Mouse (Mus musculus): ENCODE results near the gene Lnx2. TPM values are rescaled to one million over a fixed set of nuclear protein-coding genes. Genes with fewer than 3 reads are reported as not detected.

The Lnx2 gene
- total and polyA plus RNA-seq, 3 experiments: 20.3 to 30.1 (median 22.9) TPM

GRCm38 (mm10) chr5:147125542-147126185, 49.3 kb upstream of the Lnx2 start:
- Histone ChIP-seq H3K9me3 (replicated peaks; ENCODE audit: low read length) (peaks cover 14% of the 10 kb centered on the region), H3K27ac (ENCODE audit: insufficient read depth, low read depth) (no peak overlapping the region), H3K9ac (ENCODE audit: insufficient read depth, low read depth) (no peak overlapping the region), H3K4me3 (replicated peaks in 1 of 3; ENCODE audit: low read depth in 2 of 3, low read length in 2 of 3, poor library complexity in 1 of 3) (no peak overlapping the region), H3K4me2 (ENCODE audit: insufficient read depth, low read depth, poor library complexity, severe bottlenecking) (no peak overlapping the region), H3K36me3 (replicated peaks in 1 of 2; ENCODE audit: control insufficient read depth in 1 of 2, insufficient read depth in 1 of 2, low read length in 1 of 2) (no peaks in the 10 kb centered on the region), H3K79me2 (replicated peaks; ENCODE audit: control insufficient read depth, extremely low read depth, insufficient read depth, poor library complexity, severe bottlenecking) (no peaks in the 10 kb centered on the region), H3K4me1 (ENCODE audit: control insufficient read depth in 1 of 2, insufficient read depth in 2 of 2) (peaks cover 6 to 33% of the 10 kb centered on the region in 2 experiments; a peak in 2 of 4 replicates), H3K27me3 (replicated peaks) (no peaks in the 10 kb centered on the region)
- TF ChIP-seq GABPA (IDR thresholded peaks at IDR 0.05; ENCODE audit: insufficient replicate concordance, low read depth, low read length): no peak
- TF ChIP-seq PAX5 (IDR thresholded peaks at IDR 0.05; ENCODE audit: low read length): no peak
- no peak for TF ChIP-seq MYC (IDR thresholded peaks at IDR 0.05; ENCODE audit: low read depth, low read length)
- TF ChIP-seq POLR2A (IDR thresholded peaks at IDR 0.05; ENCODE audit: low read depth, low read length): no peak
- TF ChIP-seq RCOR1 (conservative IDR thresholded peaks at IDR 0.05; ENCODE audit: low read depth, low read length): no peak
- no peak for TF ChIP-seq KAT2A (IDR thresholded peaks at IDR 0.05; ENCODE audit: insufficient replicate concordance, low read length)
- no peak for TF ChIP-seq RAD21 (IDR thresholded peaks at IDR 0.05; ENCODE audit: low read depth, low read length)
- TF ChIP-seq CTCF (conservative IDR thresholded peaks at IDR 0.05 in 1 of 2, IDR thresholded peaks at IDR 0.05 in 1 of 2; ENCODE audit: low read depth in 2 of 2, low read length in 2 of 2): no peak
- TF ChIP-seq ZNF384 (IDR thresholded peaks at IDR 0.05; ENCODE audit: low read depth, low read length): no peak
- no peak for TF ChIP-seq JUND (conservative IDR thresholded peaks at IDR 0.05; ENCODE audit: low read depth, low read length)
- TF ChIP-seq JUN (IDR thresholded peaks at IDR 0.05; ENCODE audit: insufficient read depth, low read depth, low read length): no peak
- no peak for TF ChIP-seq UBTF (IDR thresholded peaks at IDR 0.05; ENCODE audit: low read depth, low read length)
- no peak for TF ChIP-seq CHD1 (IDR thresholded peaks at IDR 0.05; ENCODE audit: low read depth, low read length)
- TF ChIP-seq POLR2AphosphoS2 (IDR thresholded peaks at IDR 0.05; ENCODE audit: low read depth, low read length): no peak
- no peak for TF ChIP-seq ELF1 (IDR thresholded peaks at IDR 0.05; ENCODE audit: low read depth, low read length)
- no peak for TF ChIP-seq ETS1 (conservative IDR thresholded peaks at IDR 0.05; ENCODE audit: low read depth, low read length)
- in situ Hi-C loops (cut with MboI; ENCODE audit: low pct_ligation_motif_present, low pct_unique_long_range_greater_than_20kb, low sequenced_read_pairs): no loop called here
- DNase-seq (ENCODE audit: extremely low read depth): no peak
- dilution Hi-C loops (cut with MboI; ENCODE audit: extremely low pct_ligation_motif_present, extremely low pct_unique_long_range_greater_than_20kb, low sequenced_read_pairs): no loop called here

- Histone ChIP-seq H3K4me3 (replicated peaks in 1 of 3; ENCODE audit: low read depth in 2 of 3, low read length in 2 of 3, poor library complexity in 1 of 3) (no peak overlapping the region), H3K79me2 (replicated peaks; ENCODE audit: control insufficient read depth, extremely low read depth, insufficient read depth, poor library complexity, severe bottlenecking) (no peaks in the 10 kb centered on the region)
These were observed 48.4 kb upstream of the Lnx2 start for GRCm38 (mm10) chr5:147124794-147125193.

More at GRCm38 (mm10) chr5:147124794-147125193, 48.4 kb upstream of the Lnx2 start:
- Histone ChIP-seq H3K27me3 (replicated peaks) (no peaks in the 10 kb centered on the region), H3K4me1 (ENCODE audit: control insufficient read depth in 1 of 2, insufficient read depth in 2 of 2) (peaks cover 6 to 33% of the 10 kb centered on the region in 2 experiments; a peak in 2 of 4 replicates), H3K27ac (ENCODE audit: insufficient read depth, low read depth) (no peak overlapping the region), H3K9me3 (replicated peaks; ENCODE audit: low read length) (peaks cover 15% of the 10 kb centered on the region), H3K4me2 (ENCODE audit: insufficient read depth, low read depth, poor library complexity, severe bottlenecking) (peak overlapping the region; percentile 34; the same call in 1 of the 2 replicates), H3K9ac (ENCODE audit: insufficient read depth, low read depth) (no peak overlapping the region), H3K36me3 (replicated peaks in 1 of 2; ENCODE audit: control insufficient read depth in 1 of 2, insufficient read depth in 1 of 2, low read length in 1 of 2) (no peaks in the 10 kb centered on the region)
- no peak for DNase-seq (ENCODE audit: extremely low read depth)
- dilution Hi-C loops (cut with MboI; ENCODE audit: extremely low pct_ligation_motif_present, extremely low pct_unique_long_range_greater_than_20kb, low sequenced_read_pairs) (no loop called here), in situ Hi-C loops (cut with MboI; ENCODE audit: low pct_ligation_motif_present, low pct_unique_long_range_greater_than_20kb, low sequenced_read_pairs) (no loop called here)
- no peak for TF ChIP-seq EP300 (IDR thresholded peaks at IDR 0.05; ENCODE audit: low read length)
- no peak for TF ChIP-seq JUND (conservative IDR thresholded peaks at IDR 0.05; ENCODE audit: low read depth, low read length)
- TF ChIP-seq IRF4 (IDR thresholded peaks at IDR 0.05; ENCODE audit: low read depth, low read length): no peak
- TF ChIP-seq MXI1 (IDR thresholded peaks at IDR 0.05; ENCODE audit: low read depth, low read length): no peak
- no peak for TF ChIP-seq RCOR1 (conservative IDR thresholded peaks at IDR 0.05; ENCODE audit: low read depth, low read length)
- no peak for TF ChIP-seq TBP (conservative IDR thresholded peaks at IDR 0.05; ENCODE audit: low read depth, low read length)
- no peak for TF ChIP-seq ZC3H11A (IDR thresholded peaks at IDR 0.05; ENCODE audit: low read depth, low read length)
- no peak for TF ChIP-seq E2F4 (IDR thresholded peaks at IDR 0.05; ENCODE audit: insufficient replicate concordance, low read depth, low read length)
- TF ChIP-seq USF2 (conservative IDR thresholded peaks at IDR 0.05; ENCODE audit: low read depth, low read length): no peak
- TF ChIP-seq JUN (IDR thresholded peaks at IDR 0.05; ENCODE audit: insufficient read depth, low read depth, low read length): no peak
- TF ChIP-seq UBTF (IDR thresholded peaks at IDR 0.05; ENCODE audit: low read depth, low read length): no peak
- TF ChIP-seq BHLHE40 (IDR thresholded peaks at IDR 0.05; ENCODE audit: low read depth, low read length): no peak
- TF ChIP-seq NELFE (IDR thresholded peaks at IDR 0.05; ENCODE audit: low read depth, low read length): no peak
- no peak for TF ChIP-seq TCF12 (IDR thresholded peaks at IDR 0.05; ENCODE audit: low read depth, low read length)
